Mouse (Mus musculus) embryonic facial prominence, embryonic 11.5 days (tissue): ENCODE measurements at regions not wholly inside any gene's neighbourhood (a gene's known extent, or its start where the extent isn't known, plus 50 kb on each side); places are given as distances from the start of the nearest gene placed in this dataset.

Experiments
- ATAC-seq: fragments of 200-750 bp; cut with Nextera tagmentation; replicated peaks from 2 replicates; pipeline ENCODE4 v1.8.0; 2017; ENCODE audit warnings: low read depth; ENCODE audit not compliant: insufficient number of reproducible peaks, low FRiP score, low TSS enrichment
- DNase-seq: peaks from one replicate; pipeline ENCODE4 v3.0.0-alpha.2; 2015; ENCODE audit warnings: low spot score
- H3K27ac ChIP-seq: fragments of 300-500 bp; sonication (generic); replicated peaks from 2 replicates; pipeline ENCODE4 v1.5.1; 2014; ENCODE audit warnings: mild to moderate bottlenecking, low read depth, low read length, control low read depth
- H3K27me3 ChIP-seq: fragments of 300-500 bp; sonication (generic); 2 replicates; pipeline ENCODE4 v1.6.1; 2014; ENCODE audit warnings: mild to moderate bottlenecking, low read length, moderate library complexity, mixed read lengths; ENCODE audit not compliant: control insufficient read depth, insufficient read depth
- H3K36me3 ChIP-seq: fragments of 300-500 bp; sonication (generic); replicated peaks from 2 replicates; pipeline ENCODE4 v1.6.1; 2014; ENCODE audit warnings: low read depth, mild to moderate bottlenecking, low read length, moderate library complexity, mixed read lengths; ENCODE audit not compliant: control insufficient read depth, insufficient read depth
- H3K4me1 ChIP-seq: fragments of 300-500 bp; sonication (generic); 2 replicates; pipeline ENCODE4 v1.6.1; 2014; ENCODE audit warnings: low read length, mixed read lengths; ENCODE audit not compliant: control insufficient read depth, insufficient read depth
- H3K4me2 ChIP-seq: fragments of 300-500 bp; sonication (generic); 2 replicates; pipeline ENCODE4 v1.6.1; 2014; ENCODE audit warnings: low read depth, mild to moderate bottlenecking, control low read depth, low read length, moderate library complexity
- H3K4me3 ChIP-seq: fragments of 300-500 bp; sonication (generic); 2 replicates; pipeline ENCODE4 v1.5.1; 2014; ENCODE audit warnings: low read depth, low read length, control low read depth
- H3K9ac ChIP-seq: fragments of 300-500 bp; sonication (generic); replicated peaks from 2 replicates; pipeline ENCODE4 v1.6.1; 2014; ENCODE audit warnings: mild to moderate bottlenecking, control low read depth, low read length
- H3K9me3 ChIP-seq: fragments of 300-500 bp; sonication (generic); replicated peaks from 2 replicates; pipeline ENCODE4 v1.6.1; 2016; ENCODE audit warnings: mild to moderate bottlenecking, low read length, inconsistent platforms, mixed read lengths; ENCODE audit not compliant: control insufficient read depth
- WGBS: fragments of 180-500 bp; shearing (Covaris S2); extraction: QIAGEN DNeasy Blood & Tissue Kit; methylation state at CpG from one replicate; pipeline ENCODE4 v1.1.7; 2014; 5-methylcytosine and 5-hydroxymethylcytosine counted together

DNA sequence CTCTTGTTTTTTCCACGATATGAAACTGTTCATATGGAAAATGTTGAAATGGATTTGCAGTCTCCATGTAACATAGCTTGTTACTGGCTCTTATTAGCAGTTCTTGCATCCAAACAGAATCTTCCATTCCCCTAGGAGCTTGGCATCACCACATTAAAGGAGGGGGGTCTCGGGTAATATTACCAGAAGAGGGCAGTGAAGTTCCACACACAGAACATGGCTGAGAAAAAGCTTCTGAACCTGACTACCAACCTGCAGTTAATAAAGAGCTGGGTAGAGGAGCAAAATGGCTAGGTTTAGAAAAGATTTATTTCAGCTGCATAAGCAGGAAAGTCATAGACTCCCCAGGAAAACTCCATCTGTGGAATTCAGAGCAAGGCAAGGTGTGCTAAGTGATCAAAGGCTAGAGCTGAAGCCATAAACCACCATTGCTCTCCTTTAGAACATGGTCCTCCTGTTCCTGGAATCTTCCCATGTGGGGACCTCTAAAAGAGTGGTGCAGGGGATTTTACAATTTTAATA, 1157.9 kb upstream of the Sel1l start:
- Histone ChIP-seq H3K9ac (no peak overlapping the region), H3K9me3 (no peaks in the 10 kb centered on the region), H3K36me3 (no peaks in the 10 kb centered on the region), H3K4me1 (no peaks in the 10 kb centered on the region), H3K4me2 (no peak overlapping the region), H3K27me3 (no peaks in the 10 kb centered on the region), H3K27ac (no peak overlapping the region), H3K4me3 (no peak overlapping the region)
- DNase-seq (peak; percentile 52), ATAC-seq (no peak)
- WGBS: 52% methylated on average over 2 of the region's 2 CpGs

DNA sequence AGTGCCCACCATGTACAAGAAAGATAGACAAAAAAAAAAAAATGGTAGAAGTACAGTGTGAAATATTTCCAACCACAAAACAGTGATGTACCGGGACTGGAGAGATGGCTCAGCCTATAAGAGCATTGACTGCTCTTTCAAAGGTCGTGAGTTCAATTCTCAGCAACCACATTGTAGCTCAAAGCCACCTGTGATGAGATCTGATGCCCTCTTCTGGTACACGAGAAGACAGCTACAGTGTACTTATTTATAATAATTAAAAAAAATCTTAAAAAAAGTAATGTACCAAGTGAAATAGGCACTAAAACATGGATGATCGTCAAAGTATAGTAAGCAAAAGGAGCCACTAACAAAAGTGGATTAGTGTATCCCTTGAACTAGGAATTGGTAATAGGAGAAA, 1154.2 kb upstream of the Sel1l start:
- Histone ChIP-seq H3K36me3 (no peaks in the 10 kb centered on the region), H3K27me3 (no peaks in the 10 kb centered on the region), H3K4me2 (no peak overlapping the region), H3K4me3 (no peak overlapping the region), H3K9ac (no peak overlapping the region), H3K9me3 (no peaks in the 10 kb centered on the region), H3K4me1 (no peaks in the 10 kb centered on the region), H3K27ac (no peak overlapping the region)
- no peak for ATAC-seq
- DNase-seq: no peak
- 78% methylated on average over 4 of the region's 4 CpGs for WGBS

DNA sequence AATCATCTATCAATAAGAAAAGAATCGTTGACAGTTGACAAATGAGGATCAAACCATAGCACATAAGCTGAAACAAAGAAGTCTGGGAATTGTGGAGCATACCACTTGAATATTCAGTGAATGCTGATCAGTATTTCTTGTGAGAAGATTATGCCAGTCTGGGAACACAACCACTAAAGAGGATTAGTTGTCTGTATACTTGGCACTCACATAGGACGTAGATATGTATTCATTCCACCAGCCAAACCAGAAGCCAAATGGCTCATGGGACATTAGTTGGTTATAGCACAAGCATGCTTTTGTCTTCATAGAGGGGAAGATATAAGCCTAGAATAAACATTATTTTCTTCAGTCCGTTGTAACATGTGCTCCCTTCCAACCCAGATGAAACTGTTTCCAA, 1126.7 kb upstream of the Sel1l start:
- no peak for DNase-seq
- ATAC-seq: no peak
- 82% methylated on average over 3 of the region's 3 CpGs for WGBS

GRCm38 (mm10) chr12:92944352-92944751, 1095.4 kb upstream of the Sel1l start:
- Histone ChIP-seq H3K4me3 (no peak overlapping the region), H3K27ac (no peak overlapping the region), H3K27me3 (no peaks in the 10 kb centered on the region), H3K9ac (no peak overlapping the region), H3K4me1 (no peaks in the 10 kb centered on the region), H3K9me3 (no peaks in the 10 kb centered on the region), H3K4me2 (no peak overlapping the region), H3K36me3 (no peaks in the 10 kb centered on the region)
- 80% methylated on average over 3 of the region's 3 CpGs for WGBS
- DNase-seq: no peak
- ATAC-seq: no peak

More for the DNA sequence above, 1126.7 kb upstream of the Sel1l start:
- no peak overlapping the region for H3K9ac ChIP-seq
- H3K4me1 ChIP-seq: no peaks in the 10 kb centered on the region
- no peak overlapping the region for H3K4me3 ChIP-seq
- no peaks in the 10 kb centered on the region for H3K9me3 ChIP-seq
- H3K27ac ChIP-seq: no peak overlapping the region
- no peak overlapping the region for H3K4me2 ChIP-seq
- no peaks in the 10 kb centered on the region for H3K27me3 ChIP-seq
- no peaks in the 10 kb centered on the region for H3K36me3 ChIP-seq

DNA sequence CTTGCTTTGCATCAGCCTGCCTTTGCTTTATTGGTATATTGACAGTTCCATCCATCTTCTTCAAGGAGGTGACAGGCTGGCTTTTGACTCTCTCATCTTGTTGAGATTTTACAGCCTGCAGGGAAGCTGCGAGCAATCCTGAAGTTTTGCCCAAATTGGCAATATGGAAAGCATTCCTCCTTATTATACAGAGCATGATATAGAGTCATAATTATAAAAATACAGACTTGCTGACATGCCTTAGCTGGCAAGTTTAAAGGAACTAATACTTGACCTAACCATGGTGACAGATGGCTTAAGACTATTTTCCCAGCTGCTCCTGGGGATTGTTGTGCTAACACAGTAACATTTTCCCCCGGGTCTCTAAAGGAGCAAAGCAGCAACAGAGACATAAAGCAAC, 1078.6 kb upstream of the Sel1l start:
- Histone ChIP-seq H3K9me3 (no peaks in the 10 kb centered on the region), H3K36me3 (no peaks in the 10 kb centered on the region), H3K27ac (no peak overlapping the region), H3K27me3 (no peaks in the 10 kb centered on the region), H3K9ac (no peak overlapping the region), H3K4me1 (no peaks in the 10 kb centered on the region), H3K4me2 (no peak overlapping the region), H3K4me3 (no peak overlapping the region)
- 54% methylated on average over 2 of the region's 2 CpGs for WGBS
- no peak for DNase-seq
- no peak for ATAC-seq

GRCm38 (mm10) chr12:92926942-92927341, 1078.0 kb upstream of the Sel1l start:
- Histone ChIP-seq H3K36me3 (no peaks in the 10 kb centered on the region), H3K9ac (no peak overlapping the region), H3K4me3 (no peak overlapping the region), H3K27me3 (no peaks in the 10 kb centered on the region), H3K27ac (no peak overlapping the region), H3K9me3 (no peaks in the 10 kb centered on the region), H3K4me2 (no peak overlapping the region), H3K4me1 (no peaks in the 10 kb centered on the region)
- DNase-seq: no peak
- WGBS: 33% methylated on average over 1 of the region's 1 CpGs
- ATAC-seq: no peak

DNA sequence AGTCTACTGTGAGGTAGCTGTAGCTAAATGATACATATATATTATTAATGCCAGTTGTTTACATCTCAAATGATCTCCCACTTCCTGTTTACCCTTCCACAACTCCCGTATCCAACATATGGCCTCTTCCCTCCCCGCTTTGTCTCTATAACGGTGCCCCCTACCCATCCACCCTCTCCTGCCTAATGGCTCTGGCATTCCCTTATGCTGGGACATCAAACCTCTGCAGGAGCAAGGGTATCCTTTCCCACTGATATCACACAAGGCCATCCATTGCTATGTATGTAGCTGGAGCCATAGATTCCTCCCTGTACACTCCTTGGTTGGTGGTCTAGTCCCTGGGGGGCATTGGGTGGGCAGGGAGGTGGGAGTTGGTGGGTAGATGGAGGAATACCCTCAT, 1071.0 kb upstream of the Sel1l start:
- 81% methylated on average over 3 of the region's 3 CpGs for WGBS
- DNase-seq: no peak
- H3K4me1 ChIP-seq: no peaks in the 10 kb centered on the region
- H3K27ac ChIP-seq: no peak overlapping the region
- no peak overlapping the region for H3K4me2 ChIP-seq
- H3K27me3 ChIP-seq: no peaks in the 10 kb centered on the region
- no peaks in the 10 kb centered on the region for H3K36me3 ChIP-seq
- H3K9me3 ChIP-seq: no peaks in the 10 kb centered on the region
- H3K9ac ChIP-seq: no peak overlapping the region
- H3K4me3 ChIP-seq: no peak overlapping the region
- no peak for ATAC-seq

- no peaks in the 10 kb centered on the region for H3K9me3 ChIP-seq
- DNase-seq: no peak
- no peaks in the 10 kb centered on the region for H3K36me3 ChIP-seq
- no peaks in the 10 kb centered on the region for H3K27me3 ChIP-seq
- no peak overlapping the region for H3K9ac ChIP-seq
- no peak overlapping the region for H3K27ac ChIP-seq
- no peak overlapping the region for H3K4me2 ChIP-seq
- WGBS: 86% methylated on average over 3 of the region's 3 CpGs
- no peak overlapping the region for H3K4me3 ChIP-seq
- H3K4me1 ChIP-seq: no peaks in the 10 kb centered on the region
- no peak for ATAC-seq
These were observed 1067.3 kb upstream of the Sel1l start for GRCm38 (mm10) chr12:92916267-92916666.
